Mouse (Mus musculus) kidney, adult 2 months (tissue): Measurements from ENCODE around the gene Gpr68.

Source experiments
- CTCF ChIP-seq: fragments of 200-500 bp; conservative IDR thresholded peaks from 2 replicates; pipeline ENCODE4 v1.5.1; 2011; ENCODE audit warnings: low read depth, mild to moderate bottlenecking, control low read depth, low read length, moderate library complexity, mixed read lengths; ENCODE audit not compliant: insufficient read depth, insufficient read length
- POLR2A ChIP-seq: fragments of 200-500 bp; IDR thresholded peaks from one replicate; pipeline ENCODE4 v1.6.1; 2011; ENCODE audit warnings: low read depth, low read length, control low read depth

DNA sequence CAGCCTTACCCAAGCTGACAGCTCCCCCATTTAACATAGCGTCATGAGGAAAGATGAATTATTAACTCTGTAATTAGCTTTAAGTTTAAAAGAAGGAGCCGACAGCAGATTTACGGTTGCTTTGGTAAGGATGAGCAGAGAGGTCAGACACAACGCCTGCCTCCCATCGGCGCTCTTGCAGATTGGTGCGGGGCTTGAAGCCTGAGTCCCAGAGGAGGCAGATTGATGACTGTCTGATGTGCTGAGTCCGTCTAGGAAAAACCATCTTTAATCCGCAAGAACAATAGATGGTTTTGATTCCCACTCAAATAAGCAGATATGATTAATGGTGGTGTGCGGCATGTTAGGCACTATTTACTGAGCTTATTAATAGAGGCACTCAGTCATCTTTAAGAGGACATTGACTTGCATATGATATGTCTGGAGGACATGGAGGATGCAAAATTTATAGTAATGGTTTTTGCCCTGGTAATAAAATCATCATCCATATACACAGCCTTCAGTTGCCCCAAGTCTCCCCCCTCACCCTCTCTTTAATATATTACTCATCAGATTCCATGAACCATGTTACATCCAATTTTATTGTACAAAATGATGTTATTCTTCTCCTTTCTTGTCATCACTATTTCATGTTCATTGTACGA, 60.4 kb downstream of the Gpr68 start:
- TF ChIP-seq CTCF: no peak
- TF ChIP-seq POLR2A: no peak
